In genomic region chr9:106198962-106199458, GRCm38 (mm10) we compare ENCODE assay signal across 7 mouse cellular contexts. TPM values are rescaled to one million over a fixed set of nuclear protein-coding genes. Genes with fewer than 3 reads are reported as not detected.
DNase-seq lines count a peak whose midpoint lies in the region; ATAC-seq and TF ChIP-seq lines count a peak whose summit lies in the region.

No protein-coding gene starts in this region.

- under 1% methylated on average over 51 of the region's 51 CpGs for WGBS in bone marrow, adult 2 months

- peak; percentile 47; the same call in 1 of the 2 replicates for TF ChIP-seq POLR2A in bone marrow, adult 2 months (IDR thresholded peaks at IDR 0.05; ENCODE audit: borderline replicate concordance, control insufficient read depth, low read depth, low read length)

- peak overlapping the region; percentile 94 for H3K27ac ChIP-seq in bone marrow, adult 2 months (ENCODE audit: control insufficient read depth, insufficient read depth, low read depth, low read length, poor library complexity)

- H3K4me1 ChIP-seq in G1E (ENCODE audit: insufficient read depth, low read depth, low read length): peaks cover 57% of the 10 kb centered on the region
- peaks cover 6% of the 10 kb centered on the region; the same call in 1 of the 2 replicates for H3K4me1 ChIP-seq in bone marrow, adult 2 months (ENCODE audit: control insufficient read depth, insufficient read depth, low read length)

- DNase-seq in G1E (ENCODE audit: low spot score): peak; percentile 82
- DNase-seq in heart, postnatal 10 days: peak; percentile 82 to 83
- DNase-seq in kidney, postnatal 4 days: peak; percentile 86 to 90
- peak; percentile 64 to 83 for DNase-seq in spleen, postnatal 10 days (ENCODE audit: low spot score in 2 of 2)

- peak overlapping the region; percentile 78 for H3K4me3 ChIP-seq in G1E (ENCODE audit: low read depth, low read length)
- H3K4me3 ChIP-seq in bone marrow, adult 2 months (replicated peaks; ENCODE audit: control insufficient read depth, low read depth, low read length): peak overlapping the region; percentile 77

- intact Hi-C loops in heart, postnatal 10 days (cut with DNase I): no loop called here

- peaks cover 41% of the 10 kb centered on the region for H3K36me3 ChIP-seq in G1E (replicated peaks)

- ATAC-seq in G1E (ENCODE audit: extremely low read depth, insufficient number of reproducible peaks, low FRiP score, poor library complexity, severe bottlenecking): peak; percentile 43
- ATAC-seq in erythroid progenitor cell, adult 5-6 weeks (replicated peaks; ENCODE audit: low FRiP score, poor library complexity, severe bottlenecking): peak; percentile 62
- peak; percentile 32 for ATAC-seq in megakaryocyte-erythroid progenitor cell, adult 5-6 weeks (replicated peaks; ENCODE audit: low FRiP score, low TSS enrichment, poor library complexity, severe bottlenecking)

- no peak for TF ChIP-seq CTCF in G1E (IDR thresholded peaks at IDR 0.05; ENCODE audit: low read depth, low read length)
- no peak for TF ChIP-seq CTCF in bone marrow, adult 2 months (IDR thresholded peaks at IDR 0.05; ENCODE audit: control insufficient read depth, insufficient read depth, low read length)

- no peaks in the 10 kb centered on the region for H3K27me3 ChIP-seq in G1E (ENCODE audit: insufficient read depth, low read length)

- no peaks in the 10 kb centered on the region for H3K9me3 ChIP-seq in G1E (replicated peaks)

RNA-seq across cellular contexts. Expression of gene Ppm1m, which starts 0.5 kb away (rescaled TPM):
- 6.7 and 9.4 TPM in 2 replicates for total RNA-seq in G1E (2014; fragmentation: Nextera tagmentation)
- 14.4 and 19.1 TPM in 2 replicates for total RNA-seq in G1E (2017)
- polyA plus RNA-seq in G1E (2012): 18.5 and 20.9 TPM in 2 replicates
- polyA plus RNA-seq in bone marrow, adult 2 months (2011; ENCODE audit: insufficient read depth, insufficient read length, low replicate concordance, missing spikeins): 32.4 and 91.7 TPM in 2 replicates
- 9.4 and 25.6 TPM in 2 replicates for total RNA-seq in erythroid progenitor cell, adult 5-6 weeks (2015; ENCODE audit: low replicate concordance)
- total RNA-seq in erythroid progenitor cell, adult 5-6 weeks (2017; ENCODE audit: low replicate concordance): 6.1 and 10.3 TPM in 2 replicates
- 10 to 100 TPM; 15.4 to 19.5 TPM for total RNA-seq in heart, postnatal 10 days (2021)
- total RNA-seq in megakaryocyte-erythroid progenitor cell, adult 5-6 weeks (2014; fragmentation: Nextera tagmentation): 15.4 and 21.4 TPM in 2 replicates
- 3.5 and 6.8 TPM in 2 replicates for total RNA-seq in megakaryocyte-erythroid progenitor cell, adult 5-6 weeks (2017)

RNA-seq across cellular contexts. Expression of gene Twf2, which starts 3.9 kb away (rescaled TPM):
- total RNA-seq in G1E (2014; fragmentation: Nextera tagmentation) (13.7 and 17.5 TPM in 2 replicates), G1E (2017) (35.7 and 51.5 TPM in 2 replicates)
- polyA plus RNA-seq in G1E (2012): 32.3 and 38.6 TPM in 2 replicates
- polyA plus RNA-seq in bone marrow, adult 2 months (2011; ENCODE audit: insufficient read depth, insufficient read length, low replicate concordance, missing spikeins): 21.7 and 63.2 TPM in 2 replicates
- 11.2 and 14.7 TPM in 2 replicates for total RNA-seq in erythroid progenitor cell, adult 5-6 weeks (2015; ENCODE audit: low replicate concordance)
- 1.8 and 17.5 TPM in 2 replicates for total RNA-seq in erythroid progenitor cell, adult 5-6 weeks (2017; ENCODE audit: low replicate concordance)
- 100 to 1,000 TPM; 112 to 132 TPM for total RNA-seq in heart, postnatal 10 days (2021)
- total RNA-seq in megakaryocyte-erythroid progenitor cell, adult 5-6 weeks (2014; fragmentation: Nextera tagmentation): 11.4 and 15.5 TPM in 2 replicates
- total RNA-seq in megakaryocyte-erythroid progenitor cell, adult 5-6 weeks (2017): 13.7 and 19.8 TPM in 2 replicates

RNA-seq across cellular contexts. Expression of gene Tlr9, which starts 23.4 kb away (rescaled TPM):
- total RNA-seq in G1E (2014; fragmentation: Nextera tagmentation) (not detected in 2 replicates), G1E (2017) (0.06 and 0.27 TPM in 2 replicates)
- polyA plus RNA-seq in G1E (2012): not detected in 2 replicates
- 0.56 and 3.6 TPM in 2 replicates for polyA plus RNA-seq in bone marrow, adult 2 months (2011; ENCODE audit: insufficient read depth, insufficient read length, low replicate concordance, missing spikeins)
- 0.72 and 5.0 TPM in 2 replicates for total RNA-seq in erythroid progenitor cell, adult 5-6 weeks (2015; ENCODE audit: low replicate concordance)
- 0.64 TPM in 1 of 2 replicates, not detected in the other for total RNA-seq in erythroid progenitor cell, adult 5-6 weeks (2017; ENCODE audit: low replicate concordance)
- total RNA-seq in heart, postnatal 10 days (2021): under 1 TPM; 0.72 to 0.79 TPM
- total RNA-seq in megakaryocyte-erythroid progenitor cell, adult 5-6 weeks (2014; fragmentation: Nextera tagmentation): not detected in 2 replicates
- total RNA-seq in megakaryocyte-erythroid progenitor cell, adult 5-6 weeks (2017): not detected in 2 replicates

RNA-seq across cellular contexts. Expression of gene Wdr82, which starts 28.3 kb away (rescaled TPM):
- 103 and 116 TPM in 2 replicates for total RNA-seq in G1E (2014; fragmentation: Nextera tagmentation)
- 92.0 and 95.4 TPM in 2 replicates for total RNA-seq in G1E (2017)
- 15.1 and 20.0 TPM in 2 replicates for polyA plus RNA-seq in G1E (2012)
- polyA plus RNA-seq in bone marrow, adult 2 months (2011; ENCODE audit: insufficient read depth, insufficient read length, low replicate concordance, missing spikeins): 15.9 and 17.7 TPM in 2 replicates
- 18.0 and 26.0 TPM in 2 replicates for total RNA-seq in erythroid progenitor cell, adult 5-6 weeks (2015; ENCODE audit: low replicate concordance)
- total RNA-seq in erythroid progenitor cell, adult 5-6 weeks (2017; ENCODE audit: low replicate concordance): 25.9 and 31.7 TPM in 2 replicates
- total RNA-seq in heart, postnatal 10 days (2021): 10 to 100 TPM; 72.2 to 81.4 TPM
- 65.2 and 70.8 TPM in 2 replicates for total RNA-seq in megakaryocyte-erythroid progenitor cell, adult 5-6 weeks (2014; fragmentation: Nextera tagmentation)
- 88.0 and 89.2 TPM in 2 replicates for total RNA-seq in megakaryocyte-erythroid progenitor cell, adult 5-6 weeks (2017)

RNA-seq across cellular contexts. Expression of gene Glyctk, which starts 41.1 kb away (rescaled TPM):
- total RNA-seq in G1E (2014; fragmentation: Nextera tagmentation) (0.29 and 3.5 TPM in 2 replicates), G1E (2017) (1.2 TPM in 2 replicates)
- 1.00 and 1.1 TPM in 2 replicates for polyA plus RNA-seq in G1E (2012)
- polyA plus RNA-seq in bone marrow, adult 2 months (2011; ENCODE audit: insufficient read depth, insufficient read length, low replicate concordance, missing spikeins): 0.99 and 1.9 TPM in 2 replicates
- total RNA-seq in erythroid progenitor cell, adult 5-6 weeks (2015; ENCODE audit: low replicate concordance): 0.84 TPM in 1 of 2 replicates, not detected in the other
- 0.51 TPM in 1 of 2 replicates, not detected in the other for total RNA-seq in erythroid progenitor cell, adult 5-6 weeks (2017; ENCODE audit: low replicate concordance)
- 1 to 10 TPM; 1.7 to 1.8 TPM for total RNA-seq in heart, postnatal 10 days (2021)
- 0.90 and 1.6 TPM in 2 replicates for total RNA-seq in megakaryocyte-erythroid progenitor cell, adult 5-6 weeks (2014; fragmentation: Nextera tagmentation)
- total RNA-seq in megakaryocyte-erythroid progenitor cell, adult 5-6 weeks (2017): 1.5 and 3.0 TPM in 2 replicates

Comparison
In these comparisons a context has a peak if more than half of its experiments do, and no peak if none do; other contexts are left out.
1. Peak in every context shown above with its lines: DNase-seq, ATAC-seq, H3K4me3 ChIP-seq and H3K27ac ChIP-seq.